Mouse (Mus musculus) thymus, postnatal 25 days (tissue): ENCODE measurements around the gene Akap4.

Source experiments
- DNase-seq: peaks from one replicate; pipeline ENCODE4 v3.0.0; 2022

Akap4 gene

GRCm38 (mm10) chrX:7067219-7067618 lies at the start of gene Akap4:
TSS of gene Akap4 (plus strand) at chrX:7067519.
- DNase-seq = no peak

GRCm38 (mm10) chrX:7041519-7041918 lies 25.8 kb upstream of the Akap4 start, which contains the start of gene Ccnb3:
TSS of gene Ccnb3 (minus strand) at chrX:7041619.
- DNase-seq = no peak

GRCm38 (mm10) chrX:7057056-7057455 lies 10.3 kb upstream of the Akap4 start:
- DNase-seq = no peak

- no peak for DNase-seq
Measured at GRCm38 (mm10) chrX:7057634-7058033, 9.7 kb upstream of the Akap4 start.

GRCm38 (mm10) chrX:7064109-7064508 lies 3.2 kb upstream of the Akap4 start:
- DNase-seq = no peak

- no peak for DNase-seq
Measured at GRCm38 (mm10) chrX:7068002-7068401, 683 bp downstream of the Akap4 start.

GRCm38 (mm10) chrX:7079820-7080429 lies 12.6 kb downstream of the Akap4 start:
- DNase-seq = no peak

- DNase-seq = no peak
Measured at GRCm38 (mm10) chrX:7085878-7086277, 18.6 kb downstream of the Akap4 start.

- DNase-seq = no peak
Measured at GRCm38 (mm10) chrX:7090323-7090722, 23.0 kb downstream of the Akap4 start.

GRCm38 (mm10) chrX:7102280-7102679 lies 35.0 kb downstream of the Akap4 start:
- DNase-seq = no peak

- DNase-seq = no peak
Measured at GRCm38 (mm10) chrX:7114885-7115284, 47.6 kb downstream of the Akap4 start.

- DNase-seq = no peak
Measured at GRCm38 (mm10) chrX:7121618-7122280, 54.4 kb downstream of the Akap4 start.
